Mouse (Mus musculus) thymus, postnatal 25 days (tissue): ENCODE results near the gene Zfp280d.

Experiments used
- DNase-seq: peaks from one replicate; pipeline ENCODE4 v3.0.0; 2022

Zfp280d gene

DNA sequence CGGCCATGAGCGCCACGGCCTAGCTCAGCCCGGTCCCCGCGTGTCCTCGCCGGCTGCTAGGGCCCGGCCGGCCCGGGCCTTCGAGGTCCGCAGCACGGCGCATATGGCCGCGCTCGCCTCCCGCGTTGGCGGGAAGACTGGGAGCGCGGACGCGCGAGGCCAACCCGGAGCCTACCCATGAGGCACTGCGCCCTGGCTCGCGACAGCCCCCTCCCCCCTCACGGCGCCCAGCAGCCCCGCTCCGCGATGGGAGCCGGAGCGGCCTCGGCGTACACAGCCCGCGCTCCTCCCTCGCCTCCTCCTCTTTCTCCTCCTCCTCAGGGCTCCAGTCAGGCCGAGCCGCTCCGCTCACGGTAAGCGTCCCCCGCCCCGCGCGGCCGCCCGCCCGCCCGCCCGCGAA, at the start of gene Zfp280d:
TSS of gene Zfp280d (plus strand) at position 184 of the 400 bp plus-strand sequence.
- peak; percentile 95 for DNase-seq

GRCm38 (mm10) chr9:72226536-72226935, 48.1 kb upstream of the Zfp280d start:
- no peak for DNase-seq

GRCm38 (mm10) chr9:72252656-72253055, 22.0 kb upstream of the Zfp280d start:
- DNase-seq = no peak

DNA sequence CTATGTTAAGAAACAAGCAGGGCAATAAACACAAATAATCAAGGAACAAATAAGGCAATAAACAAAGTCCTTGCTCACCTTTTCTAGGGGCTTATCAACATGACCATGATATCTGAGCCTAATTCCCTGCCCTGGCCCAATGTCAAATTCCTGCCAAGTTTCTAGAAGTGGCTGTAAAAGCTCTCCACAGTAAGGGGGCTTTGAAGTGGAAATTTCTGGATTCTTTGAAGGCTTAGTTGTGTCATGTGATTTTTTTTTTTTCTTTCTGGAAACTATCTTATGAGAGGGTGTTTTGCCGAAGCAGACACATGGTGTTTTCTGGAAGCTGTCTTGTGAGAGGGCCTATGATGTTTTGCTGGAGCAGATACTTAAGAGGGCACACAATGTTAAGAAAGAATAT, 19.4 kb upstream of the Zfp280d start:
- no peak for DNase-seq

- DNase-seq = no peak
These were observed 18.0 kb upstream of the Zfp280d start for GRCm38 (mm10) chr9:72256646-72257045.

GRCm38 (mm10) chr9:72260337-72260736, 14.3 kb upstream of the Zfp280d start:
- peak; percentile 57 for DNase-seq

GRCm38 (mm10) chr9:72264859-72265258, 9.8 kb upstream of the Zfp280d start:
- DNase-seq = no peak

DNA sequence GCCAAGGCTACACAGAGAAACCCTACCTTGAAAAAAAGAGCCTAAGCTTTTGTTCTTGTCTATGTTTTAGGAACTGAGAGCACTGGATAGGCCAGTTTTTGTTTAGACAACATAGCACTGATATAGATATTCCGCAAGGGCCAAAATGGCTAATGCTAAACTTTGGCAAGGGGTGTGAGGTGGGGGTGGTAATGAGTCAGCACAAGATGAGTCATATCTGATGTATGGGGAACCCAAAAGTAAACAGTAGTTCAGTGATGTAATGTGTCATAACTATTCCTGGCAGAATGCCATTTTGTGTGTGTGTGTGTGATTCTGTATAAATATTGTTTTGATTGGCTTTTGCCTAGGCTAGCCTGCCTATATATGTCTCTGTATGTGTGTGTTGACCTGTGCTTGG, 4.5 kb upstream of the Zfp280d start:
- DNase-seq = no peak

DNA sequence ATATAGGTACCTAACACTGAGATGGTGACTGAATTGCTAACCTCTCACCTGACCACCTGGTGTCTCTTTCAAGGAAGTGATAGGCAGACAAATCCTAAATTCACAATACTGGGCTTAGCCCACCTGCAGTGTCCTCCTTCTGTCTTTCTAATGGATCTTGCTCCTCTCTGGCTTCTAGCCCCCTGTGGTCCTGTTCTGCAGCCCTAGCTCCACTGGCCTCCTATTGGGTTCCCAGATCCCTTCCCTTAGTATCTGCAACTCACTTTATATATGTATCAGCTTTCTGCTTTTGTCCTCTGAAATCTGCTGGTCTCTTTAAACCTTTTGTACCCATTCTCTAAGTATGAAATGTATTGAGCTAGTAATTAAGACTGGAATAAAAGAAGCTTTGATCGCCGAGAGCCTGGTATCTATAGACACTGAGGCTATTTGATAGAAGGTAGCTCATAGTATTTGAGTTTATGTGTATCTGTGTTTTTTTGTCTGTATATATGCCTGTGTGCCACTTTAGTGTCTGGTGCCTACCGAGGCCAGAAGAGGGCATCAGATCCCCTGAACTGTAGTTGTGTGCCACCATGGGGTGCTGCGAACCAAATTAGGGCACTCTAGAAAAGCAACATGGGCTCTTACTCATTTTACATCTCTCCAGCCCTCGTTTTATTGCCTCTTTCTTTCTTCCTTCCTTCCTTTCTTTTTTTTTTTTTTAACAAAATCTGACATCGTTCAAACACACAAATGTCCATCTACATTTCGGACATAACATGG, 832 bp upstream of the Zfp280d start:
- no peak for DNase-seq

DNA sequence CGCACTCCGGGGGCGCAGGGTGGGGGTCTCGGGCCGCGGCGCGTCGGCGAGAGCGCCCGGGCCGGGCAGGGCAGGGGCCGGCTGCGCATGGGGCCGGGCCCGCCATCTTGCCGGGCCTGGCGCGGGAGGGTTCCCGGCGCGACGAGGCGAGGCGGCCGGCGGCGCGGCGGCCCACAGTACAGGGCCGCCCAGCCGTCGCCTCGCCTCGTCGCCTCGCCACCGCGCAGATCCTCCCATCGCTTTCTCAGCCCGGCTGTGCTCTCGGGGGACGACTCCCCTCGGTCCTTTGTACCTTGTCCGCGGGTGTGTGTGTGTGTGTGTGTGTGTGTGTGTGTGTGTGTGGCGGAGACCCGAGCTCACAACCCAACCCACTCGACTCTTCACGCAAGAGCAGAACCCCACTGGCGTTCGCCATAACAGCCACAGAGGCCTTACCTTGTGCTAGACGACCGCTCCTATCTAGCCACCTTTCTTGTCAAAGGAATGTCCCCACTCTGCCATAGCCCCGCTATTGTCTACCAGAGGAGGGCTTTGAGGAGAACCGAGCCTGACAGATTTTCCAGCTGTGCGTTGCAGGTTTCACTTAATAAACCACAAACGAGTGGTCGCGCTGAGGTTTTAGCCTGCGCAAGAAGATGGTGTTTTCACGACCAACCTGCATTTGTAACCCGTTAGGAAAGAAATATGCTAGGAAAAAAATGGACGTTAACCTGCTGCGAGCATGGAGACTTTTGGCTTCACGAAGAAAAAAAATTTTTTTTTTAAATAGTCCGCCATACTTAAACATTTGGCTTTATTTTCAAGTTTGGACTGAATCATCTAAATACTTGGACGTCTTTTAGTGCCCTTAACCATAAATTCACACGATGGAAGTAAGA, 680 bp downstream of the Zfp280d start:
- DNase-seq = peak; percentile 73

DNA sequence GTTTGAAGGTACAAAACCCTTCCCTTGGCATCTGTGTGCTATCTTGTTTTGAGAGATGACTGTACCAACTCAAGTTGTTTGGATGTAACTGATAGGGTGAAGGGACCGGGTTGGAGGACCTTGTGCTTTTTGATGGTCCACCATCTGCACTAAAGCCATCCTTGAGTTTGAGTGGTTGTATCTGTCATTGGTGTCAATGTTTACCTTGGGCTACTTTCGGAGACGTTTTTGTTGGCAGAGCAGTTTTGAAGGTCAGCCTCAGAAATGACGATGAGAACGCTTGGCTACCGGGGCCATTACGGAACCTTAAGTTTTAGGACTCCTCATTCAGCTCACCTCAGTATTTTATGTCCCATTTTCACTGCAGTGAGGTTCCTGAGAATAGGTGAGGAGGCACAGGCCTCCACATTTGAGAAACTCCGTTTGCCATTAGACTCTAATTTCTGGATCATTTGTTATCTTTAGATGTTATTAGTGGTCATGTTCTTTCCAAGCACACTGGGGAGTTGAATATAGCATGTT, 1.4 kb downstream of the Zfp280d start:
- peak; percentile 42 for DNase-seq

DNA sequence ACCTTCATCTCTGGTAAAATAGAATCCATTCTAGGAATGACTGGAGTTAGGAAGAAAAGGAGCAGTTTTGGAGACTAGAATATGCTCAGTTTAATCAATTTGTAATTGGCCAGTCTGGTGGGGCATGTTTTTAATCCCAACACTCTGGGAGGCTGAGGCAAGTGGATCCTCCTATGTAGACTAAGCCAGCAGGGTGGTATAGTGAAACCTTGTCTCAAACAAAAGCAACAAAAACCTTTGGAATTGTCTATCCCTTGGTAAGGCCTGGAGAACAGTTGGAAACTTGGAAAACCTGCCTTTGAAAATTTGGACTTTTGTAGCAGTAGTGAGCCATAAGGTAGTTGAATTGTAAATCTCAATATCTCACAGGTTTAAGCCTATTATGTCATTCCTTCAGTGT, 2.3 kb downstream of the Zfp280d start:
- no peak for DNase-seq

DNA sequence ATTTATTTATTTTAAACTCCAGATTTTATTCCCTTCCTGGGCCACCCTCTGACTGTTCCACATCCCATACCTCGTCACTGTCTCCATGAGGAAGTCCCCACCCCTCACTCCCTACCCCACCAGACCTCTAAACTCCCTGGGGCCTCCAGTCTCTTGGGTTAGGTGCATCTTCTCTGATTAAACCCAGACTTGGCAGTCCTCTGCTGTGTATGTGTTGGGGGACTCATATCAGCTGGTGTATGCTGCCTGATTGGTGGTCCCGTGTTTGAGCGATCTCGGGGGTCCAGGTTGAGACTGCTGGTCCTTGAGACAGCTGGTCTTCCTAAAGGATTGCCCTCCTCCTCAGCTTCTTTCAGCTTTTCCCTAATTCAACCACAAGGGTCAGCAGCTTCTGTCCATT, 5.3 kb downstream of the Zfp280d start:
- DNase-seq = no peak

DNA sequence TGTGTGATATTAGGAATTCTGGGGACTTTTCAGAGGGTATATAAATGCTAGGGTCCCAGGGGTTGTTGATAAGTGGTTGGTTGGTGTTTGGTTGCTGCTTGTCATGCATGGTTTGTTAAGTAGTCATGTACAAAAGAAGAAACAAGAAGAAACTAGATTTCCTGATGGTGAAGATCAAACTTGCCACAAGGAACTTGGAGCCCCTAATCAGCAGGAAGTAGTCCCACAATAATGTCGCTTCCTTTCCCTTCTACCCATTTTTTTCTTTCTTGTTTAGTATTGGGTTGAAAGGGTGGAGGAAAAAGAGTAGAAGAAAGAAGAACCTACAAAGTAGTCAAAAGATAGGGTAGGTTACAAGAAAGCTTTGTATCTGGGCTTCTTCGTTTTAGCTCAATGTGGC, 13.0 kb downstream of the Zfp280d start:
- DNase-seq = no peak

GRCm38 (mm10) chr9:72288210-72288609, 13.6 kb downstream of the Zfp280d start:
- DNase-seq = no peak

- DNase-seq = no peak
These were observed 14.4 kb downstream of the Zfp280d start for GRCm38 (mm10) chr9:72289094-72289493.

DNA sequence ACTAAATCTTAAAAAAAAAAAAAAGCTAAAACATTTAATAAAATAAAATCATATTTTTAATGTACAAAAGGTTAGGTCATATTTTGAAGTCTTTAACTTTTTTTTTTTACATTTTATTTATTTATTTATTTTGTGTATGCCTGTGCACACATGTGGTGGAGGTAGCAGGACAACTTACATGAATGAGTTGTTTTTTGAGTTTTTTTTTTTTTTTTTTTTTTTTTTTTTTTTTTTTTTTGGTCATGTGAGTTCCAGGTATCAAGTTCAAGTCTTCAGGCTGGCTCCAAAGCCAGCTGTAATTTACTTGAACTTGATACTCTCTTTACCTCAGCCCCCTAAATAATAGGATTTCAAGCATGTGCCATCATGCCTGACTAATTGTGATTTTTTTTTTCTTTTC, 19.4 kb downstream of the Zfp280d start:
- no peak for DNase-seq

GRCm38 (mm10) chr9:72309765-72310164, 35.1 kb downstream of the Zfp280d start:
- no peak for DNase-seq

DNA sequence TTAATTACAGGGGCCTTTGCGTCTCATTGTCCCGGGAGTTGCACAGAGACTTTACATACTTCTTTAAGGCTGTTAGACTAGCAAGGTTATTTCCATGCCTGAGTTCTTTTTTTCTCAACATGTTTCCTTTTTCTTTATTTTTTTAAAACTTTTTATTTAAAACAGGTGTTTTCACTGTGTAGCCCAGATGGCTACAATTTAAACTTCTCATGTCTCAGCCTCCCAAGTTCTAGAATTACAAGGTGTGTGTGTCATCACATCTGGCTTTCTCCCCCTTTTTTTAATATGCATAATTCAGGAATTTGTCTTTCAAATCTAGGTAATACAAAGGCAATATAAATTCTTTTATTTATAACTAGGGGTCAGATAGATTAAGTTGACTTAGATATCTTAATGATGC, 58.6 kb downstream of the Zfp280d start:
- no peak for DNase-seq

DNA sequence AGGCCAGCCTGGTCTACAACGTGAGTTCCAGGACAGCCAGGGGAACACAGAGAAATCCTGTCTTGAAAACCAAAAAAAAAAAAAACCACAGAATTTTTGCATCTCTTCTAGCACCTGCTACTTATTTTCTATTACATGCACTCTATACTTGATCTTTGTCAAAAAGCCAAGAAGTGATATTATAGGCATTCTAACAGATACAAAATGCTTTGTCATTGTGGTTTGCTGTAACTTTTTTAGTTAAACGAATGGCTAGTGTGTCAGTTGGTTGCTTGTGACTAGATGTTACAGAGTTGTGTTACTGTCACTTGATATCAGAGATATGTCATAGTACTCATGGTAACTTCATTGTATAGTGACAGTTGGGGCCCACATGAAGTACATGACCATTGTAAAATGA, 61.4 kb downstream of the Zfp280d start:
- DNase-seq = no peak

- no peak for DNase-seq
These were observed 64.5 kb downstream of the Zfp280d start for GRCm38 (mm10) chr9:72339119-72339518.

DNA sequence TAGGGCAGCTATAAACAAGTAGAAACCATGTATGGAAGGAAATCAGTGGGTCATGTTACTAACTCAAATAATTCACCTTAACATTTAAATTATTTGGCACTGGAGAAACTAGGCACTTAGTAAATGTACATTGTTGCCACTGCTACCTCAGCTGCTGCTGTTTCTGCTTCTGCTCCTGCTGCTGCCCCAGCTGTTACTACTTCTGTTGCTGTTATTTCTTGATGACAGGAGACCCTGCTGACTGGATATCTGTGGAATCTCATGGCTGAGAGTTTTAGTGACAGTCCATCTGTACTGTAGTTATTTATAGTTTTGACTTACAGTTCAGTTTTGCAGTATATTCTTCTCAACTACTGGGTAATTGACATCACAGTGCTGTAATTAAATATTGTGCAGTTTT, 69.2 kb downstream of the Zfp280d start:
- DNase-seq = no peak

GRCm38 (mm10) chr9:72372359-72372758, 97.7 kb downstream of the Zfp280d start:
- DNase-seq = no peak

- peak; percentile 67 for DNase-seq
These were observed 99.4 kb downstream of the Zfp280d start for GRCm38 (mm10) chr9:72374074-72374473.
